Mouse (Mus musculus): ENCODE results near the gene Rbp1.

GRCm38 (mm10) chr9:98379736-98380135 is 43.0 kb upstream of the Rbp1 start:
- TF ChIP-seq POLR2A (IDR thresholded peaks at IDR 0.05; ENCODE audit: insufficient read depth, low read depth, low read length), result no peak
- no peak for TF ChIP-seq CTCF (IDR thresholded peaks at IDR 0.05; ENCODE audit: insufficient read depth, low read depth, low read length)

All from olfactory bulb, adult 2 months (tissue).